Mouse (Mus musculus): ENCODE measurements around the gene Retn.

DNA sequence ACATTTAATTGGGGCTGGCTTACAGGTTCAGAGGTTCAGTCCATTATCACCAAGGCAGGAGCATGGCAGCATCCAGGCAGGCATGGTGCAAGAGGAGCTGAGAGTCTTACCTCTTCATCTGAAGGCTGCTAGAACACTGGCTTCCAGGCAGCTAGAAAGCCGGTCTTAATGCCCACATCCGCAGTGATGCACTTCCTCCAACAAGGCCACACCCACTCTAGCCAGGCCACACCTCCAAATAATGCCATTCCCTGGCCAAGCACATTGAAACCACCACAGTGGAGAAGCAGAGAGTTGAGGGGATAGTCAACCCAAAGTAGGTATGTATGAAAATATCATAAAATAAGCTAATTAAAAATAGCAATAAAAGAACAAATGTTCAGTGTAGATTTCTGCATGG lies 14.8 kb downstream of the Retn start:
- TF ChIP-seq CTCF (IDR thresholded peaks at IDR 0.05; ENCODE audit: low read depth), result no peak
- TF ChIP-seq EP300 (IDR thresholded peaks at IDR 0.05; ENCODE audit: low read depth), result no peak
